Mouse (Mus musculus) cerebellum, postnatal 10 days (tissue): ENCODE data around the gene Eef1g.
"Not testable (repeated sequence)": the region's sequence is repeated elsewhere in the genome, so short reads cannot be mapped to it uniquely, and the experiment has no call there.

Experiments
- DNase-seq, 2 experiments: peaks; one replicate each; pipeline ENCODE4 v3.0.0; 2021; ENCODE audit warnings: mixed read lengths in 2 of 2

Gene Eef1g

GRCm38 (mm10) chr19:8987816-8988215, 21.0 kb downstream of the Eef1g start:
- DNase-seq = peak in 1 of 2 experiments; percentile 32

- no peak for DNase-seq
These were observed 21.7 kb downstream of the Eef1g start for GRCm38 (mm10) chr19:8988346-8989065.

GRCm38 (mm10) chr19:8989066-8989566, 22.3 kb downstream of the Eef1g start, which contains the start of gene Ahnak:
TSS of gene Ahnak (plus strand) at chr19:8989284.
- DNase-seq = peak; percentile 49 to 55

- DNase-seq = peak; percentile 45 to 53
These were observed 23.0 kb downstream of the Eef1g start for GRCm38 (mm10) chr19:8989567-8990431.

- DNase-seq = peak in 1 of 2 experiments; percentile 29
These were observed 23.7 kb downstream of the Eef1g start for GRCm38 (mm10) chr19:8990432-8991102.

GRCm38 (mm10) chr19:8991245-8991870, 24.5 kb downstream of the Eef1g start:
- no peak for DNase-seq

- peak in 1 of 2 experiments; percentile 51 for DNase-seq
These were observed 25.3 kb downstream of the Eef1g start for GRCm38 (mm10) chr19:8991871-8992735.

- DNase-seq = peak; percentile 88 to 89
These were observed 26.2 kb downstream of the Eef1g start for GRCm38 (mm10) chr19:8992769-8993624.

GRCm38 (mm10) chr19:8993625-8993912, 26.7 kb downstream of the Eef1g start:
- DNase-seq = no peak

GRCm38 (mm10) chr19:8994813-8995607, 28.2 kb downstream of the Eef1g start:
- DNase-seq = no peak

DNA sequence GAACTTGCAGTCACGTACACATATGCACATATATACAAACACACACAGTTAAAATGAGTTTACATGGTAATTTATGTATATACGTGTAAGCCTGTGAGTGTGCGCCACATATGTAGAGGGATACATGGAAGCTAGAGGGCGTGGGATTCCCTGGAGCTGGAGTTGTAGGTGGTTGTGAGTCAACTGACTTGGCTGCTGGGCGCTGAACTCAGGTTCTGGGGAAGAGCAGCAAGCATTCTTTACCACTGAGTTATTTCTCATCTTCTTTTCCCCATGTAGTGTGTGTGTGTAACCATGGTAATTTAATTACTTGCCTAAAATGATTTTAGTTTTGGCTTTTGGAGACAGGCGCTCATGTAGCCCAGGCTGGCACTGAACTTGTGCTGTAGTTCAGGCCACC, 29.8 kb downstream of the Eef1g start:
- DNase-seq = no peak

DNA sequence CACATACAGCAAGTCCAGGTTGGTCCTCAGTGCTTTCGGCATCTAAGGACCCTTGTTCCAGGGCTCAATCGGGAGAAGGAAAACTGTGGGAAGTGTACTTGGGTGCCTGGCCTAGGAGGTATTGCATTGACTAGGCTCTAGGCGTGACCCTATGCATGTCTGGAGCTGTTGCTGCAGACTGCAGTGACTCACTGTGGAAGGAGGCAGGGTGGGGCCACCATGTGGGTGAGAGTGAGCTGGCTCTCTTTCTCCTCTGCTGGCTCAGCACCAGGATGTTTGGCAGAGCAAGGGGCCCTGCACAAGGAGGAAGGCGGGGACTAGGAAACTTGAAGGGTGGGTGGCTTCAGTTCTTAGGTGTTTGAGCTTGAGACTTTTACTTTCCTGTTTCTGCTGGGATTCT, 30.7 kb downstream of the Eef1g start:
- peak; percentile 56 to 73 for DNase-seq

DNA sequence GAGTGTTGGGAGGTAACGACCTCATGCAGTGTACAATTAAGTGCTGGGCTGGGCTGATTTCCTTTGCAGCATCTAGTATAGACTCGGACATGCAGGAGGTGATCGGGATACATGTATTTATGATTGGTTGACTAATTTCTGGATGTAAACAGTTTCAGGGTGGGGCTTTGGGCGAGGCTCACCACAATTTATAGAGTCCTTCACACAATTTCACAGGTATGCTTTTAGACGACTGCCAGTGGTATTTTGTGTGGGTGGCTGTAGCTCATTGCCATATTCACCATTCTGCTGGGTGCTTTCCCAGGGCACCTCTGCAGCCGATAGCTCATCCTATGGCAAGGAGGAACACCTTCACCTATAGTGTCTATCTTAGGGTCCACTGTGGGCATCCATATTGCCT, 31.7 kb downstream of the Eef1g start:
- no peak for DNase-seq

- no peak for DNase-seq
These were observed 32.4 kb downstream of the Eef1g start for GRCm38 (mm10) chr19:8999223-8999622.

GRCm38 (mm10) chr19:9006915-9007314, 40.1 kb downstream of the Eef1g start:
- not testable (repeated sequence) for DNase-seq

GRCm38 (mm10) chr19:9019298-9019697, 52.5 kb downstream of the Eef1g start:
- DNase-seq = no peak

DNA sequence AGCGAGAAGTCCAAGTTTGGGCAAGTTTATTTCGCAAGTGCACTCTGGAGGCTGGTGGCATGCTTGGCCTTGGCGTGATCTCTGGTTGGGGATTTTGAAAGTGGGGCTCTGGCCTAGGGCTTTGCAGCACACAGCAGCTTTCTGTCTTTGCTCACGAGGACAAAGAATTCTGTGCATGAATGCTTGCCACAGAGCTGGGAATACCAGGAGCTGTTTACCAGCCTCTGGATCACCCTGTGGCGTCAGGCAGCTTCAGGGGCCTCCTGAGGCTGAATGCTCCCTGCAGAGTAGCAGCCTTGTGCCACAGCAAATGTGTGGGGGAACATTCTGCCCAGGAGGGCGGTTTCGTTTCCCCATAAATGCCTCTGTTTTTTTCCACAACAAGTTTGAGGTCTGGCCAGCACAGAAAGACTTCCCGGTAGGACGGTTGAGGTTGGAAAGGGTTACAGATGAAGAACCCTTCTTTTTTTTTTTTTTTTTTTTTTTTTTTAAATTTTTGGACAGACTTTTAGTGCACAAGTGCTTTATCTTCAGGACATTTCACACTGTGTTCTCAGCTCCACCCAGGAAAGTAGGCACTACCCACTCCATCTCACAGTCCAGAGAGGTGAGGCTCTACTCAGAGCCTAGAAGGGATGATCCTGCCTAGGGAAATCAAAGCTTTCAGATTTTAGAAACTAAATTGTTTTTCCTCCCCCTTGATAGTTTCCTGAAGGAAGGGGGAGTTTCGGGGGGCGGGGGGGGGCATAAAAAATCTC, 56.4 kb downstream of the Eef1g start:
- no peak for DNase-seq

GRCm38 (mm10) chr19:9025562-9026257, 58.9 kb downstream of the Eef1g start:
- no peak for DNase-seq
